Mouse (Mus musculus) intestine, embryonic 15.5 days (tissue): ENCODE measurements around the gene Dolpp1. TPM values are rescaled to one million over a fixed set of nuclear protein-coding genes. Genes with fewer than 3 reads are reported as not detected.

ENCODE experiments used
- ATAC-seq: fragments of 200-750 bp; cut with Nextera tagmentation; 2 replicates; pipeline ENCODE4 v1.8.0; 2017; ENCODE audit warnings: moderate TSS enrichment, moderate library complexity
- H3K27ac ChIP-seq: fragments of 300-500 bp; sonication (generic); 2 replicates; pipeline ENCODE4 v1.5.1; 2015; ENCODE audit warnings: mild to moderate bottlenecking, inconsistent platforms
- H3K27me3 ChIP-seq: fragments of 300-500 bp; sonication (generic); replicated peaks from 2 replicates; pipeline ENCODE4 v1.6.1; 2015; ENCODE audit warnings: inconsistent platforms
- H3K36me3 ChIP-seq: fragments of 300-500 bp; sonication (generic); 2 replicates; pipeline ENCODE4 v1.6.1; 2015; ENCODE audit warnings: inconsistent platforms
- H3K4me1 ChIP-seq: fragments of 300-500 bp; sonication (generic); replicated peaks from 2 replicates; pipeline ENCODE4 v1.6.1; 2015; ENCODE audit warnings: inconsistent platforms
- H3K4me2 ChIP-seq: fragments of 300-500 bp; sonication (generic); replicated peaks from 2 replicates; pipeline ENCODE4 v1.6.1; 2015; ENCODE audit warnings: mild to moderate bottlenecking, inconsistent platforms
- H3K4me3 ChIP-seq: fragments of 300-500 bp; sonication (generic); replicated peaks from 2 replicates; pipeline ENCODE4 v1.5.1; 2015; ENCODE audit warnings: inconsistent platforms
- H3K9ac ChIP-seq: fragments of 300-500 bp; sonication (generic); 2 replicates; pipeline ENCODE4 v1.6.1; 2015; ENCODE audit warnings: inconsistent platforms
- H3K9me3 ChIP-seq: fragments of 300-500 bp; sonication (generic); 2 replicates; pipeline ENCODE4 v1.6.1; 2016; ENCODE audit warnings: inconsistent platforms
- WGBS: fragments of 180-500 bp; shearing (Covaris S2); methylation state at CpG from one replicate; pipeline ENCODE4 v1.1.7; 2015; 5-methylcytosine and 5-hydroxymethylcytosine counted together
- polyA plus RNA-seq: library from polyadenylated mRNA; unstranded; fragments of >200 nt; fragmentation: Nextera tagmentation; extraction: Ambion mirVana; gene quantifications from 2 replicates; pipeline ENCODE4 v1.2.1, GENCODE M21; 2015

Dolpp1 gene
- polyA plus RNA-seq, 1 experiment from 2014 or later, result 44.5 TPM

- H3K4me1 ChIP-seq, result no peaks in the 10 kb centered on the region
- H3K4me2 ChIP-seq, result no peak overlapping the region
- no peak for ATAC-seq
- WGBS, result 75% methylated on average over 5 of the region's 5 CpGs
- no peak overlapping the region for H3K27ac ChIP-seq
- peaks cover 15% of the 10 kb centered on the region for H3K36me3 ChIP-seq
- no peaks in the 10 kb centered on the region for H3K9me3 ChIP-seq
- H3K4me3 ChIP-seq, result no peak overlapping the region
- no peak overlapping the region for H3K9ac ChIP-seq
- H3K27me3 ChIP-seq, result no peaks in the 10 kb centered on the region
Measured at GRCm38 (mm10) chr2:30384814-30385213, 7.2 kb upstream of the Dolpp1 start.

GRCm38 (mm10) chr2:30385591-30385990, 6.5 kb upstream of the Dolpp1 start:
- WGBS, result 84% methylated on average over 4 of the region's 4 CpGs
- Histone ChIP-seq H3K36me3 (peaks cover 15% of the 10 kb centered on the region), H3K4me1 (no peaks in the 10 kb centered on the region), H3K27me3 (no peaks in the 10 kb centered on the region), H3K9me3 (no peaks in the 10 kb centered on the region), H3K4me2 (no peak overlapping the region), H3K27ac (no peak overlapping the region), H3K9ac (no peak overlapping the region), H3K4me3 (no peak overlapping the region)
- no peak for ATAC-seq

- no peak for ATAC-seq
- Histone ChIP-seq H3K36me3 (peaks cover 12% of the 10 kb centered on the region), H3K4me2 (no peak overlapping the region), H3K27ac (no peak overlapping the region), H3K9ac (no peak overlapping the region), H3K4me3 (no peak overlapping the region), H3K9me3 (no peaks in the 10 kb centered on the region), H3K4me1 (no peaks in the 10 kb centered on the region), H3K27me3 (no peaks in the 10 kb centered on the region)
- 85% methylated on average over 9 of the region's 9 CpGs for WGBS
Measured at GRCm38 (mm10) chr2:30386913-30387312, 5.1 kb upstream of the Dolpp1 start.

GRCm38 (mm10) chr2:30389000-30389399, 3.1 kb upstream of the Dolpp1 start:
- H3K9me3 ChIP-seq, result no peaks in the 10 kb centered on the region
- no peak overlapping the region for H3K4me3 ChIP-seq
- no peaks in the 10 kb centered on the region for H3K27me3 ChIP-seq
- no peak overlapping the region for H3K27ac ChIP-seq
- peaks cover 8% of the 10 kb centered on the region for H3K4me1 ChIP-seq
- ATAC-seq, result no peak
- H3K36me3 ChIP-seq, result no peaks in the 10 kb centered on the region
- H3K9ac ChIP-seq, result no peak overlapping the region
- WGBS, result 87% methylated on average over 2 of the region's 2 CpGs
- H3K4me2 ChIP-seq, result no peak overlapping the region

GRCm38 (mm10) chr2:30392577-30393369, 719 bp downstream of the Dolpp1 start:
- peak; percentile 82 for ATAC-seq
- H3K27ac ChIP-seq, result peak overlapping the region; percentile 93
- no peaks in the 10 kb centered on the region for H3K9me3 ChIP-seq
- H3K4me1 ChIP-seq, result peaks cover 15% of the 10 kb centered on the region
- peak overlapping the region; percentile 82 for H3K4me2 ChIP-seq
- WGBS, result under 1% methylated on average over 54 of the region's 54 CpGs
- no peaks in the 10 kb centered on the region for H3K27me3 ChIP-seq
- H3K36me3 ChIP-seq, result peaks cover 8% of the 10 kb centered on the region
- H3K9ac ChIP-seq, result peak overlapping the region; percentile 74
- H3K4me3 ChIP-seq, result peak overlapping the region; percentile 79

- H3K4me3 ChIP-seq, result peak overlapping the region; percentile 79
- no peaks in the 10 kb centered on the region for H3K9me3 ChIP-seq
- no peaks in the 10 kb centered on the region for H3K27me3 ChIP-seq
- WGBS, result 27% methylated on average over 1 of the region's 1 CpGs
- peak; percentile 5; the same call in 1 of the 2 replicates for ATAC-seq
- peaks cover 15% of the 10 kb centered on the region for H3K4me1 ChIP-seq
- peak overlapping the region; percentile 93 for H3K27ac ChIP-seq
- peak overlapping the region; percentile 82 for H3K4me2 ChIP-seq
- peaks cover 11% of the 10 kb centered on the region for H3K36me3 ChIP-seq
- peak overlapping the region; percentile 74 for H3K9ac ChIP-seq
Measured at GRCm38 (mm10) chr2:30393370-30393656, 1.3 kb downstream of the Dolpp1 start.

GRCm38 (mm10) chr2:30395757-30396156, 3.7 kb downstream of the Dolpp1 start:
- H3K9ac ChIP-seq, result no peak overlapping the region
- H3K36me3 ChIP-seq, result peaks cover 29% of the 10 kb centered on the region
- 89% methylated on average over 7 of the region's 7 CpGs for WGBS
- no peak overlapping the region for H3K4me2 ChIP-seq
- ATAC-seq, result no peak
- no peaks in the 10 kb centered on the region for H3K27me3 ChIP-seq
- H3K4me3 ChIP-seq, result no peak overlapping the region
- H3K4me1 ChIP-seq, result peaks cover 15% of the 10 kb centered on the region
- H3K9me3 ChIP-seq, result no peaks in the 10 kb centered on the region
- H3K27ac ChIP-seq, result no peak overlapping the region

- WGBS, result 78% methylated on average over 7 of the region's 7 CpGs
- no peaks in the 10 kb centered on the region for H3K9me3 ChIP-seq
- H3K4me2 ChIP-seq, result no peak overlapping the region
- H3K36me3 ChIP-seq, result peaks cover 29% of the 10 kb centered on the region
- H3K27ac ChIP-seq, result no peak overlapping the region
- no peak overlapping the region for H3K4me3 ChIP-seq
- peaks cover 15% of the 10 kb centered on the region for H3K4me1 ChIP-seq
- no peak for ATAC-seq
- no peak overlapping the region for H3K9ac ChIP-seq
- H3K27me3 ChIP-seq, result no peaks in the 10 kb centered on the region
Measured at GRCm38 (mm10) chr2:30396246-30396645, 4.2 kb downstream of the Dolpp1 start.

GRCm38 (mm10) chr2:30397986-30398512, 6.0 kb downstream of the Dolpp1 start:
- Histone ChIP-seq H3K36me3 (peaks cover 29% of the 10 kb centered on the region), H3K4me2 (no peak overlapping the region), H3K27me3 (no peaks in the 10 kb centered on the region), H3K27ac (no peak overlapping the region), H3K9me3 (no peaks in the 10 kb centered on the region), H3K4me1 (peaks cover 15% of the 10 kb centered on the region), H3K9ac (no peak overlapping the region), H3K4me3 (no peak overlapping the region)
- 88% methylated on average over 10 of the region's 10 CpGs for WGBS
- ATAC-seq, result no peak

- no peak for ATAC-seq
- Histone ChIP-seq H3K27me3 (no peaks in the 10 kb centered on the region), H3K4me3 (no peak overlapping the region), H3K27ac (no peak overlapping the region), H3K4me2 (no peak overlapping the region), H3K4me1 (peaks cover 6% of the 10 kb centered on the region; the same call in 1 of the 2 replicates), H3K9me3 (no peaks in the 10 kb centered on the region), H3K36me3 (peaks cover 29% of the 10 kb centered on the region), H3K9ac (no peak overlapping the region)
- WGBS, result 62% methylated on average over 20 of the region's 20 CpGs
Measured at GRCm38 (mm10) chr2:30399191-30400171, 7.4 kb downstream of the Dolpp1 start.

- 63% methylated on average over 1 of the region's 1 CpGs for WGBS
- ATAC-seq, result no peak
- peaks cover 31% of the 10 kb centered on the region for H3K36me3 ChIP-seq
Measured at GRCm38 (mm10) chr2:30401581-30401980, 9.5 kb downstream of the Dolpp1 start.

GRCm38 (mm10) chr2:30402351-30402826, 10.3 kb downstream of the Dolpp1 start:
- H3K36me3 ChIP-seq, result peaks cover 28% of the 10 kb centered on the region; the same call in 1 of the 2 replicates
- 90% methylated on average over 9 of the region's 9 CpGs for WGBS
- no peak overlapping the region for H3K4me3 ChIP-seq
- no peaks in the 10 kb centered on the region for H3K27me3 ChIP-seq
- H3K4me2 ChIP-seq, result no peak overlapping the region
- no peak for ATAC-seq
- no peaks in the 10 kb centered on the region for H3K4me1 ChIP-seq
- H3K9me3 ChIP-seq, result no peaks in the 10 kb centered on the region
- H3K9ac ChIP-seq, result no peak overlapping the region
- no peak overlapping the region for H3K27ac ChIP-seq

More at GRCm38 (mm10) chr2:30401581-30401980, 9.5 kb downstream of the Dolpp1 start:
- Histone ChIP-seq H3K9me3 (no peaks in the 10 kb centered on the region), H3K4me1 (no peaks in the 10 kb centered on the region), H3K27me3 (no peaks in the 10 kb centered on the region), H3K9ac (no peak overlapping the region), H3K4me3 (no peak overlapping the region), H3K27ac (no peak overlapping the region), H3K4me2 (no peak overlapping the region)
